Comparison of ENCODE assay signal across 23 mouse cellular contexts in genomic region chr12:97402412-97403396, GRCm38 (mm10).
DNase-seq lines count a peak whose midpoint lies in the region; ATAC-seq lines count a peak whose summit lies in the region.
"Had no signal": no experiment of that assay in that cellular context is flagged by ENCODE, and none has a peak within 500 bp of the region (broad histone marks: within the 10 kb centered on the region; RNA-seq: fewer than 3 reads in every experiment).

No protein-coding gene starts in this region.

- 20% methylated on average over 10 of the region's 10 CpGs for WGBS in hindbrain, embryonic 12.5 days
- 9% methylated on average over 9 of the region's 10 CpGs for WGBS in hindbrain, embryonic 16.5 days
- 22% methylated on average over 9 of the region's 10 CpGs for WGBS in midbrain, embryonic 12.5 days
- 16% methylated on average over 8 of the region's 10 CpGs for WGBS in midbrain, embryonic 16.5 days
- WGBS in forebrain, embryonic 15.5 days, result 19% methylated on average over 9 of the region's 10 CpGs

- DNase-seq in R1 (ENCODE audit: low read depth, low spot score), result peak; percentile 58
- no peak for DNase-seq in gastrocnemius, postnatal 10 days
- DNase-seq in cerebellum, postnatal 10 days, result no peak
- DNase-seq: adrenal gland, adult 2 months; cerebellum, adult 11-12 months; cerebellum, postnatal 14 days; heart, postnatal 4 days; kidney, adult 9 months; kidney, postnatal 25 days; retina, postnatal 1 day; right cerebral cortex, postnatal 25 days; spleen, adult 18-20 months had no signal

- H3K9me3 ChIP-seq in hindbrain, embryonic 12.5 days (replicated peaks), result no peaks in the 10 kb centered on the region
- no peaks in the 10 kb centered on the region for H3K9me3 ChIP-seq in hindbrain, embryonic 16.5 days (ENCODE audit: control insufficient read depth, low read length)
- H3K9me3 ChIP-seq in midbrain, embryonic 12.5 days, result no peaks in the 10 kb centered on the region
- H3K9me3 ChIP-seq in midbrain, embryonic 16.5 days (replicated peaks; ENCODE audit: control insufficient read depth, low read length, poor library complexity, severe bottlenecking), result no peaks in the 10 kb centered on the region
- no peaks in the 10 kb centered on the region for H3K9me3 ChIP-seq in forebrain, embryonic 15.5 days
- H3K9me3 ChIP-seq: embryonic facial prominence, embryonic 12.5 days; heart, embryonic 10.5 days; intestine, embryonic 15.5 days had no signal

- H3K27ac ChIP-seq in hindbrain, embryonic 12.5 days, result no peak overlapping the region
- H3K27ac ChIP-seq in hindbrain, embryonic 16.5 days (ENCODE audit: low read depth, low read length), result no peak overlapping the region
- H3K27ac ChIP-seq in midbrain, embryonic 12.5 days (replicated peaks), result peak overlapping the region; percentile 49; the same call in 1 of the 2 replicates
- H3K27ac ChIP-seq in midbrain, embryonic 16.5 days (ENCODE audit: low read length), result no peak overlapping the region
- H3K27ac ChIP-seq in forebrain, embryonic 15.5 days (replicated peaks), result peak overlapping the region; percentile 21; the same call in 1 of the 2 replicates
- H3K27ac ChIP-seq: embryonic facial prominence, embryonic 12.5 days; heart, embryonic 10.5 days; intestine, embryonic 15.5 days; layer of hippocampus, adult 2 months had no signal

- no peaks in the 10 kb centered on the region for H3K27me3 ChIP-seq in hindbrain, embryonic 12.5 days
- H3K27me3 ChIP-seq in hindbrain, embryonic 16.5 days (replicated peaks; ENCODE audit: control insufficient read depth, insufficient read depth, low read length), result no peaks in the 10 kb centered on the region
- H3K27me3 ChIP-seq in midbrain, embryonic 12.5 days, result no peaks in the 10 kb centered on the region
- H3K27me3 ChIP-seq in midbrain, embryonic 16.5 days (ENCODE audit: control insufficient read depth, insufficient read depth, low read depth, low read length), result no peaks in the 10 kb centered on the region
- H3K27me3 ChIP-seq in forebrain, embryonic 15.5 days, result no peaks in the 10 kb centered on the region
- H3K27me3 ChIP-seq: embryonic facial prominence, embryonic 12.5 days; intestine, embryonic 15.5 days had no signal

- no peaks in the 10 kb centered on the region for H3K36me3 ChIP-seq in hindbrain, embryonic 12.5 days
- H3K36me3 ChIP-seq in hindbrain, embryonic 16.5 days (ENCODE audit: control insufficient read depth, insufficient read depth, low read length), result no peaks in the 10 kb centered on the region
- no peaks in the 10 kb centered on the region for H3K36me3 ChIP-seq in midbrain, embryonic 12.5 days
- H3K36me3 ChIP-seq in midbrain, embryonic 16.5 days (ENCODE audit: control insufficient read depth, insufficient read depth, low read length), result no peaks in the 10 kb centered on the region
- no peaks in the 10 kb centered on the region for H3K36me3 ChIP-seq in forebrain, embryonic 15.5 days
- H3K36me3 ChIP-seq: embryonic facial prominence, embryonic 12.5 days; heart, embryonic 10.5 days; intestine, embryonic 15.5 days had no signal

- peaks cover 12% of the 10 kb centered on the region for H3K4me1 ChIP-seq in hindbrain, embryonic 12.5 days
- H3K4me1 ChIP-seq in hindbrain, embryonic 16.5 days (ENCODE audit: control insufficient read depth, insufficient read depth, low read depth, low read length), result no peaks in the 10 kb centered on the region
- H3K4me1 ChIP-seq in midbrain, embryonic 12.5 days, result peaks cover 16% of the 10 kb centered on the region
- peaks cover 11% of the 10 kb centered on the region for H3K4me1 ChIP-seq in midbrain, embryonic 16.5 days (ENCODE audit: control insufficient read depth, insufficient read depth, low read length)
- H3K4me1 ChIP-seq in forebrain, embryonic 15.5 days, result peaks cover 24% of the 10 kb centered on the region
- H3K4me1 ChIP-seq: embryonic facial prominence, embryonic 12.5 days; heart, embryonic 10.5 days; intestine, embryonic 15.5 days had no signal

- H3K9ac ChIP-seq in hindbrain, embryonic 12.5 days, result no peak overlapping the region
- no peak overlapping the region for H3K9ac ChIP-seq in hindbrain, embryonic 16.5 days (ENCODE audit: low read depth, low read length)
- H3K9ac ChIP-seq in midbrain, embryonic 12.5 days (replicated peaks), result no peak overlapping the region
- H3K9ac ChIP-seq in midbrain, embryonic 16.5 days (ENCODE audit: low read depth, low read length), result no peak overlapping the region
- H3K9ac ChIP-seq in forebrain, embryonic 15.5 days (replicated peaks), result no peak overlapping the region
- H3K9ac ChIP-seq: embryonic facial prominence, embryonic 12.5 days; intestine, embryonic 15.5 days had no signal

- ATAC-seq in hindbrain, embryonic 12.5 days (ENCODE audit: low FRiP score), result peak; percentile 65; the same call in 1 of the 2 replicates
- no peak for ATAC-seq in hindbrain, embryonic 16.5 days
- peak; percentile 16; the same call in 1 of the 2 replicates for ATAC-seq in midbrain, embryonic 12.5 days (ENCODE audit: low FRiP score, low read depth)
- no peak for ATAC-seq in midbrain, embryonic 16.5 days
- ATAC-seq in forebrain, embryonic 15.5 days (replicated peaks), result peak; percentile 53
- ATAC-seq: CD4-positive, CD25-positive, alpha-beta regulatory T cell, adult 4 months; intestine, embryonic 15.5 days; lung, postnatal 0 days had no signal

- 0 out of 2 replicates have a peak overlapping the region, but pooled peaks have one; percentile 11 for H3K4me2 ChIP-seq in hindbrain, embryonic 12.5 days (replicated peaks)
- H3K4me2 ChIP-seq in hindbrain, embryonic 16.5 days (ENCODE audit: low read length), result no peak overlapping the region
- no peak overlapping the region for H3K4me2 ChIP-seq in midbrain, embryonic 12.5 days (replicated peaks)
- no peak overlapping the region; the same call in 1 of the 2 replicates for H3K4me2 ChIP-seq in midbrain, embryonic 16.5 days (ENCODE audit: low read length)
- no peak overlapping the region for H3K4me2 ChIP-seq in forebrain, embryonic 15.5 days (replicated peaks)
- H3K4me2 ChIP-seq: embryonic facial prominence, embryonic 12.5 days; intestine, embryonic 15.5 days had no signal

- H3K4me3 ChIP-seq in hindbrain, embryonic 12.5 days, result no peak overlapping the region
- no peak overlapping the region for H3K4me3 ChIP-seq in hindbrain, embryonic 16.5 days (ENCODE audit: low read length)
- H3K4me3 ChIP-seq in midbrain, embryonic 12.5 days, result no peak overlapping the region
- H3K4me3 ChIP-seq in midbrain, embryonic 16.5 days (ENCODE audit: low read depth, low read length), result no peak overlapping the region
- H3K4me3 ChIP-seq in forebrain, embryonic 15.5 days, result no peak overlapping the region
- H3K4me3 ChIP-seq: embryonic facial prominence, embryonic 12.5 days; heart, embryonic 10.5 days; intestine, embryonic 15.5 days; layer of hippocampus, adult 2 months had no signal

Comparison
In these comparisons a context has a peak if more than half of its experiments do, and no peak if none do; other contexts are left out.
1. ATAC-seq: peak in hindbrain, embryonic 12.5 days (single experiment), midbrain, embryonic 12.5 days (single experiment) and forebrain, embryonic 15.5 days (single experiment); none in hindbrain, embryonic 16.5 days (single experiment) and midbrain, embryonic 16.5 days (single experiment).
2. H3K27ac ChIP-seq: peak in midbrain, embryonic 12.5 days (single experiment) and forebrain, embryonic 15.5 days (single experiment); none in hindbrain, embryonic 12.5 days (single experiment), hindbrain, embryonic 16.5 days (single experiment) and midbrain, embryonic 16.5 days (single experiment).